Mouse (Mus musculus): Measurements from ENCODE around the gene Rnf169. TPM values are rescaled to one million over a fixed set of nuclear protein-coding genes. Genes with fewer than 3 reads are reported as not detected.
"Not testable (repeated sequence)": the region's sequence is repeated elsewhere in the genome, so short reads cannot be mapped to it uniquely, and the experiment has no call there.

Rnf169 gene
- total RNA-seq, 2 experiments from 2014 or later, result 26.6 to 28.2 TPM

GRCm38 (mm10) chr7:99974208-99974970 is 5.9 kb downstream of the Rnf169 start:
- no peak for TF ChIP-seq CTCF (conservative IDR thresholded peaks at IDR 0.05)
- Histone ChIP-seq H3K27ac (no peak overlapping the region; the same call in 1 of the 2 replicates), H3K4me3 (no peak overlapping the region)
- no peak for DNase-seq (ENCODE audit: low spot score in 2 of 2)

GRCm38 (mm10) chr7:99972912-99973311 is 7.3 kb downstream of the Rnf169 start:
- H3K27ac ChIP-seq; H3K4me3 ChIP-seq; DNase-seq (ENCODE audit: low spot score in 2 of 2): not testable (repeated sequence)
- peak; percentile 51 for TF ChIP-seq CTCF (conservative IDR thresholded peaks at IDR 0.05)

GRCm38 (mm10) chr7:99971926-99972325 is 8.3 kb downstream of the Rnf169 start:
- DNase-seq (ENCODE audit: low spot score in 2 of 2), result no peak
- no peak overlapping the region for H3K27ac ChIP-seq
- TF ChIP-seq CTCF (conservative IDR thresholded peaks at IDR 0.05), result no peak
- no peak overlapping the region for H3K4me3 ChIP-seq

- peak overlapping the region; percentile 34; the same call in 1 of the 2 replicates for H3K27ac ChIP-seq
- no peak for TF ChIP-seq CTCF (conservative IDR thresholded peaks at IDR 0.05)
- H3K4me3 ChIP-seq, result no peak overlapping the region
- no peak for DNase-seq (ENCODE audit: low spot score in 2 of 2)
Observed at GRCm38 (mm10) chr7:99969151-99969550, 11.1 kb downstream of the Rnf169 start.

GRCm38 (mm10) chr7:99966011-99966721 is 14.1 kb downstream of the Rnf169 start:
- TF ChIP-seq CTCF (conservative IDR thresholded peaks at IDR 0.05), result no peak
- Histone ChIP-seq H3K27ac (peak overlapping the region; percentile 90), H3K4me3 (no peak overlapping the region)
- DNase-seq (ENCODE audit: low spot score in 2 of 2), result no peak

GRCm38 (mm10) chr7:99965020-99965841 is 15.0 kb downstream of the Rnf169 start:
- peak overlapping the region; percentile 90 for H3K27ac ChIP-seq
- DNase-seq (ENCODE audit: low spot score in 2 of 2), result peak; percentile 31 to 61
- no peak overlapping the region for H3K4me3 ChIP-seq
- no peak for TF ChIP-seq CTCF (conservative IDR thresholded peaks at IDR 0.05)

DNA sequence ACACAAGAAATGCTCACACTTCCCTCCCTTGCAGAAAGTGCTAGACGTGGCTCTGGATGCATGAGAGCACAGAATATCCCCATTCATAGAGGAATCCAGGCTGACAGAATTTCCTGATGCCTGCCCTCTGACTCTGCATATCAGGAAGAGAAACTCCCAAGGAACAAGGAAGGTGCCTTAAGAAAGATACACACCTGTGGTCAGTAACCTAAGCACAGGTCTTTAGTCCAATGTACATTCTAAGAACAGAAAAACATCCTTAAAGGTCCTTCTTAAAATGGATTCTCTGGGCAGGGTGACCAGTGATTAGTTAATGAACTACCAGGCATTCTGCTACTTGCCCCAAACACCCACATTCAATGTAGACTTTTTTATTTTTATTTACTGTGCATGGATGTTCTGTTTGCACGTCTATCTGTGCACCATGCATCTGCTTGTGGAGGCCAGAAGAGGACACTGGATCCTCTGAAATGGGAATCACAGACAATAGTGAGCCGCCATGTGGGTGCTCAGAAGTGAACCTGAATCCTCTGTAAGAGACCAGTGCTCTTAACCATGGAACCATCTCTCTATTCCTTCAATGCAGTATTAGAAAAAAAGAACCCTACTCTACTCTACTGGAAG is 16.9 kb downstream of the Rnf169 start:
- DNase-seq (ENCODE audit: low spot score in 2 of 2), result no peak
- no peak overlapping the region for H3K4me3 ChIP-seq
- no peak for TF ChIP-seq CTCF (conservative IDR thresholded peaks at IDR 0.05)
- peak overlapping the region; percentile 76 for H3K27ac ChIP-seq

GRCm38 (mm10) chr7:99962536-99963236 is 17.6 kb downstream of the Rnf169 start:
- no peak for TF ChIP-seq CTCF (conservative IDR thresholded peaks at IDR 0.05)
- Histone ChIP-seq H3K27ac (peak overlapping the region; percentile 76), H3K4me3 (no peak overlapping the region)
- no peak for DNase-seq (ENCODE audit: low spot score in 2 of 2)

DNA sequence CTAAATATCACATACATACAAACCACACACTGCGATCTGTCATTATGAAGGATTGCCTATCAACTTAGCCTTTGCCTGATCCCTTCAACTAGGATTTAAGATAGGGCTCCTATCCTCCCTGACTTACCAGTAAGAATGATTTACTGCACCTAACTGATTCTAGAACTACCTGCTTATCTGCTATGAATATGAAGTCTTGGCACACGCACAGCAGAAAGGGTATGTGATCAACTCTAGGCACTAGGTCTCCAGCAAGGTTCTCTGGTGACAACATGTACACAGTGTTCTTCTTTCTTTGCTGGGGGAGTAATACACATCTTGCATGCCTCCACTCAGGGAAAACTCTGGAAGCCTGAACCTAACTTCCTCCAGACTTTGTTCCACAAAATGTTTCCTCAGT is 18.7 kb downstream of the Rnf169 start:
- H3K4me3 ChIP-seq, result no peak overlapping the region
- H3K27ac ChIP-seq, result peak overlapping the region; percentile 76
- DNase-seq (ENCODE audit: low spot score in 2 of 2), result no peak
- TF ChIP-seq CTCF (conservative IDR thresholded peaks at IDR 0.05), result no peak

DNA sequence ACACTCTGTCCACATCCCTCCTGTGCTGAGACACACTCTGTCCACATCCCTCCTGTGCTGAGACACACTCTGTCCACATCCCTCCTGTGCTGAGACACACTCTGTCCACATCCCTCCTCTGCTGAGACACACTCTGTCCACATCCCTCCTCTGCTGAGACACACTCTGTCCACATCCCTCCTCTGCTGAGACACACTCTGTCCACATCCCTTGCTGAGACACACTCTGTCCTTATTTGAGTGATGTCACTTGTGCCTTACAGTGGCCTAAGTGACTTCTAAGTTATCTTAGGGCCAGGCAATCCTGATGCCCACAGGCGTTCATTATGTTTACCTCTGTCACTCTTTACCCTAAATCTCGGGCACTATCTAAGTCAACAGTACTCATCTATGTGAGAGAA is 19.7 kb downstream of the Rnf169 start:
- not testable (repeated sequence) for H3K27ac ChIP-seq; H3K4me3 ChIP-seq; DNase-seq (ENCODE audit: low spot score in 2 of 2)

GRCm38 (mm10) chr7:99957226-99957965 is 22.9 kb downstream of the Rnf169 start:
- H3K27ac ChIP-seq, result peak overlapping the region; percentile 40
- TF ChIP-seq CTCF (conservative IDR thresholded peaks at IDR 0.05), result no peak
- no peak for DNase-seq (ENCODE audit: low spot score in 2 of 2)
- H3K4me3 ChIP-seq, result no peak overlapping the region

Measured in layer of hippocampus, adult 2 months (tissue).